Mouse (Mus musculus) ES-E14 (cell line): ENCODE results near the gene Nup133.

ENCODE experiments used
- CHD2 ChIP-seq: IDR thresholded peaks from 2 replicates; pipeline ENCODE4 v1.6.1; 2014; ENCODE audit warnings: mild to moderate bottlenecking, low read depth, low read length, inconsistent platforms
- MAFK ChIP-seq: IDR thresholded peaks from 2 replicates; pipeline ENCODE4 v1.6.1; 2014; ENCODE audit warnings: mild to moderate bottlenecking, low read depth, low read length, inconsistent platforms; ENCODE audit not compliant: insufficient read depth
- ZC3H11A ChIP-seq: IDR thresholded peaks from 2 replicates; pipeline ENCODE4 v1.6.1; 2012; ENCODE audit warnings: low read depth, mild to moderate bottlenecking, inconsistent platforms, low read length, borderline replicate concordance
- ZNF384 ChIP-seq: IDR thresholded peaks from 2 replicates; pipeline ENCODE4 v1.6.1; 2012; ENCODE audit warnings: low read depth, low read length, inconsistent platforms

GRCm38 (mm10) chr8:123895680-123896365 lies 53.2 kb downstream of the Nup133 start:
- no peak for TF ChIP-seq ZNF384
- no peak for TF ChIP-seq MAFK
- no peak for TF ChIP-seq ZC3H11A
- no peak for TF ChIP-seq CHD2
